Mouse (Mus musculus) testis, postnatal 14 days (tissue): ENCODE measurements at regions not wholly inside any gene's neighbourhood (a gene's known extent, or its start where the extent isn't known, plus 50 kb on each side); places are given as distances from the start of the nearest gene placed in this dataset.
A peak's percentile ranks its signal among the peaks of the same experiment; 100 is the strongest.

Experiments used
- DNase-seq: peaks from one replicate; pipeline ENCODE4 v3.0.0; 2021; ENCODE audit warnings: low spot score

- DNase-seq, result no peak
Observed at GRCm38 (mm10) chr13:31681571-31681970, 56.0 kb downstream of the Foxf2 start.

- no peak for DNase-seq
Observed at GRCm38 (mm10) chr13:31683311-31683710, 57.7 kb downstream of the Foxf2 start.

DNA sequence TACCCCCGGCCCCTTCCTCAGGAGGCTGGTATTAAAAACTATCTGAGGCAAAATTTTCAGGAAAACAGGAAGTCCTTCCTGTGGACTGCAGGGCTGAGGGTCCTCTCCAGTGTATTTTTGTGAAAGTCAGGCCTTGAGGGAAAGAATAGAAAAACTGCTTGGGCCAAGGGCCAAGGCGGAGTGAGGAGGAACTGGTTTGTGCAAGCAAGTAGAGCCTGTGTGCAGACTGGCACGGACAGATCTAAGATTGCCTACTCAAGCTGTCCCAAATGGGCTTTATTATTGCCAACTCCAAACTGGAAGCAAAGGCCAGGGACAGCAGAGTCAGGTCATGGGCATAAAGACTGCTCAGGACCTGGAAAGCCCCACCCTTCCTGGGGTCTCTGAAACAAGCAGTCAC, 62.9 kb downstream of the Foxf2 start:
- no peak for DNase-seq

- no peak for DNase-seq
Observed at GRCm38 (mm10) chr13:31689317-31689716, 63.7 kb downstream of the Foxf2 start.

GRCm38 (mm10) chr13:31695725-31696124, 70.1 kb downstream of the Foxf2 start:
- DNase-seq, result peak; percentile 6

- no peak for DNase-seq
Observed at GRCm38 (mm10) chr13:31704199-31704598, 78.6 kb downstream of the Foxf2 start.

- DNase-seq, result no peak
Observed at GRCm38 (mm10) chr13:31705406-31705805, 79.8 kb downstream of the Foxf2 start.

DNA sequence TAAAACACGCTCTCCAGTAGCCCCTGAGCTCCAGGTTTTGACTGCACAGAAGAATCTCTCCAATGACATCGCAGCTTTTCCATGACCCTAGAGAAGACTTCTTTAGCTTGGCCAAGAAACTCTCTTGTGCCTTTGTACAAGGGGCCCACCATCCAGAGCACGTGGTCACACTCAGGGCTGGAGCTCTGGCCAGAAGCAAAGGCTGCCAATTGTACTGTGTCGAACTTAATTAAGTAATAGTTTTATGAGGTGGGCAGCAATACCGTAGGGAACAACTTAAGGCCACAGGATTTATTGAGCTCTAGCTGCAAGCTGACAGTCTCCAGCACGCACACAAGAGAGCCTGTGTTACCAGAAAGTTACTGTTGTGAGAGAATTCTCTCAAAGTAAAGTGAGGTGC, 85.1 kb downstream of the Foxf2 start:
- no peak for DNase-seq

GRCm38 (mm10) chr13:31715683-31716082, 90.1 kb downstream of the Foxf2 start:
- DNase-seq, result no peak

DNA sequence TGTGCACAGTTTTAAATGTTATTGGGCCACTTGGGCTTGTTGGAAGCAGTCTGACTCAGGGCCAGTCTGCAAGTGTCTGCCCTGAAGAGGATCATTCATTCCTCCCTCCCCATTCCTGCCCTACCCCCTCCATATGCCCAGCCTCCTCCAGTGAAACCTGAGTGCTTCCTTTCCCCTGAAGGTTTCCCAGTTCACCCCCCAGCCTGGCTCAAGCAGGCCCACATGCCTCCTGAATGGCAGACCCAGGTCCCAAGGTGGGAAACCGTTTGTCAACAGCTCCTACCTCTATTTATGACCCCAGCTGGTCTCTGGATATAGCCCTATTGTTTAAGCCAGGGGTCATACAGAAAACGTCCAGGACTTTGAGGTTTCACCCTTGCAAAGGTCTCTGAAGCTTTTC, 89.7 kb upstream of the Foxc1 start:
- no peak for DNase-seq

DNA sequence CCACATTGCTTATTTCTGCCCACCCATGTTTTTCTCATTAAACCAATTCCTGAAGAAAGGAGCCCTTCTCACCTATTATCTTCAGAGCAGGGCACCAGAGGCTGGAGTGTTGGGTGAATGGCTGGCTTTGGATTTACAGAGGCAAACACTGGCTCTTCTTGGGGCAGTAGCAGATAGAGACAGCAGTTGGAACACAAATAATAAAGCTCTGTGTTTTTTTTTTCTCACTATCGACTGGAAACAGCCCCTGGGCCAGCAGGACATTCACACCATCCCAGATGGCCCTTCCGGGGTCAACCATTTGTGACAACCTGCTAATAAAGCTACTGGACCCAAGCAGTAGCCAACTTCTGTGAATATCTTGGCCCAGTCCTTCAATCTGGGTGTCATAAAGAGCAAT, 85.7 kb upstream of the Foxc1 start:
- no peak for DNase-seq

DNA sequence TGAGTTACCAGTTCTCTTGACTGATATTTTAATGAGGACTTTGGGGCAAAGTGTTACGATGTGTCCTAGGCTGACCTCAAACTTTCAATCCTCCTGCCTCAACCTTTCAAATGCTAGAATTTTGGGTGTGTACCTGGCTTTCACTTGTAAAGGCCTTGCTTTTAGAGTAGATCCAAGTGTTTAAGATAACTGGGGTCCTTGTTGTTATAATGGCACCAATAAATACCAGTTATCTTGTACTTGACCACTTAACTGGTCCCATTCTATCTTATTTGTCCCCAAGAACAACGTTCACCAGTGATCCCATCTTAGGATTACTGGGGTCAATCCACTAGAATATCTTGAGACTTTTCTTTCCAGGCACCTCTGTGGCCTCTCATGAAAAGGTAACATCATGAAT, 77.6 kb upstream of the Foxc1 start:
- no peak for DNase-seq

GRCm38 (mm10) chr13:31746276-31746675, 60.2 kb upstream of the Foxc1 start:
- no peak for DNase-seq
